Mouse (Mus musculus) cerebellum, adult 2 months (tissue): ENCODE results near the gene Entpd8. TPM values are rescaled to one million over a fixed set of nuclear protein-coding genes. Genes with fewer than 3 reads are reported as not detected.
A peak's percentile ranks its signal among the peaks of the same experiment; 100 is the strongest.

ENCODE experiments used
- DNase-seq, 2 experiments: peaks; one replicate each; pipeline ENCODE4 v3.0.0; 2021
- H3K27ac ChIP-seq: fragments of 200-500 bp; 2 replicates; pipeline ENCODE4 v1.5.1; 2012; ENCODE audit warnings: low read length, control low read depth, inconsistent platforms; ENCODE audit not compliant: insufficient read depth
- H3K27me3 ChIP-seq: fragments of 200-500 bp; 2 replicates; pipeline ENCODE4 v1.6.1; 2012; ENCODE audit warnings: inconsistent platforms, mild to moderate bottlenecking, low read length, moderate library complexity; ENCODE audit not compliant: control insufficient read depth, insufficient read depth
- H3K4me1 ChIP-seq: fragments of 200-500 bp; 2 replicates; pipeline ENCODE4 v1.6.1; 2011; ENCODE audit warnings: low read length; ENCODE audit not compliant: control insufficient read depth, insufficient read depth
- H3K4me3 ChIP-seq: fragments of 200-500 bp; replicated peaks from 2 replicates; pipeline ENCODE3; 2011; ENCODE audit warnings: mild to moderate bottlenecking, low read depth, low read length, control low read depth; ENCODE audit not compliant: insufficient read depth
- CTCF ChIP-seq: fragments of 200-500 bp; IDR thresholded peaks from 2 replicates; pipeline ENCODE4 v1.5.1; 2011; ENCODE audit warnings: low read depth, mild to moderate bottlenecking, control low read depth, low read length, moderate library complexity, borderline replicate concordance; ENCODE audit not compliant: insufficient read depth
- POLR2A ChIP-seq: fragments of 200-500 bp; IDR thresholded peaks from 2 replicates; pipeline ENCODE4 v1.6.1; 2011; ENCODE audit warnings: low read length, control low read depth, borderline replicate concordance; ENCODE audit not compliant: insufficient read depth
- WGBS: fragments of 180-500 bp; shearing (Covaris S2); methylation state at CpG from one replicate; pipeline ENCODE4 v1.1.7; 2018; 5-methylcytosine and 5-hydroxymethylcytosine counted together
- polyA plus RNA-seq: library from polyadenylated mRNA; depleted of rRNA; stranded (reverse); fragments of >200 nt; gene quantifications from 2 replicates; pipeline ENCODE4 v1.2.3, GENCODE M21; 2012

Gene Entpd8
- polyA plus RNA-seq, 1 experiment, result not detected

- Histone ChIP-seq H3K4me1 (peaks cover 12% of the 10 kb centered on the region; the same call in 1 of the 2 replicates), H3K27ac (no peak overlapping the region), H3K4me3 (peak overlapping the region; percentile 69), H3K27me3 (0 out of 2 replicates have a peak, but pooled peaks cover 1% of the 10 kb centered on the region)
- DNase-seq, result no peak
- 56% methylated on average over 21 of the region's 21 CpGs for WGBS
- TF ChIP-seq POLR2A, result no peak
- TF ChIP-seq CTCF, result no peak
Observed at GRCm38 (mm10) chr2:25055409-25056155, 24.5 kb upstream of the Entpd8 start.

GRCm38 (mm10) chr2:25058926-25059325 lies 21.2 kb upstream of the Entpd8 start:
- DNase-seq, result no peak

GRCm38 (mm10) chr2:25063523-25063922 lies 16.6 kb upstream of the Entpd8 start:
- WGBS, result 97% methylated on average over 5 of the region's 5 CpGs
- TF ChIP-seq POLR2A, result no peak
- no peak for TF ChIP-seq CTCF
- no peak overlapping the region for H3K27ac ChIP-seq
- no peak overlapping the region for H3K4me3 ChIP-seq
- no peaks in the 10 kb centered on the region for H3K4me1 ChIP-seq
- DNase-seq, result no peak
- no peaks in the 10 kb centered on the region; the same call in 1 of the 2 replicates for H3K27me3 ChIP-seq

More at GRCm38 (mm10) chr2:25058926-25059325, 21.2 kb upstream of the Entpd8 start:
- Histone ChIP-seq H3K27ac (no peak overlapping the region), H3K4me3 (no peak overlapping the region), H3K4me1 (peaks cover 4% of the 10 kb centered on the region; the same call in 1 of the 2 replicates), H3K27me3 (0 out of 2 replicates have a peak, but pooled peaks cover 1% of the 10 kb centered on the region)
- TF ChIP-seq CTCF (no peak), POLR2A (no peak)
- WGBS, result 66% methylated on average over 7 of the region's 7 CpGs

GRCm38 (mm10) chr2:25064285-25064684 lies 15.8 kb upstream of the Entpd8 start:
- Histone ChIP-seq H3K27me3 (no peaks in the 10 kb centered on the region; the same call in 1 of the 2 replicates), H3K4me1 (no peaks in the 10 kb centered on the region), H3K27ac (no peak overlapping the region), H3K4me3 (no peak overlapping the region)
- 95% methylated on average over 1 of the region's 1 CpGs for WGBS
- DNase-seq, result no peak
- no peak for TF ChIP-seq CTCF
- no peak for TF ChIP-seq POLR2A

GRCm38 (mm10) chr2:25065537-25065936 lies 14.6 kb upstream of the Entpd8 start:
- DNase-seq, result no peak
- Histone ChIP-seq H3K27me3 (no peaks in the 10 kb centered on the region; the same call in 1 of the 2 replicates), H3K27ac (no peak overlapping the region), H3K4me3 (no peak overlapping the region), H3K4me1 (no peaks in the 10 kb centered on the region)
- TF ChIP-seq POLR2A (no peak), CTCF (no peak)

- 81% methylated on average over 4 of the region's 4 CpGs for WGBS
- TF ChIP-seq POLR2A (no peak), CTCF (no peak)
- DNase-seq, result no peak
Observed at GRCm38 (mm10) chr2:25066552-25066951, 13.6 kb upstream of the Entpd8 start.

GRCm38 (mm10) chr2:25069537-25069936 lies 10.6 kb upstream of the Entpd8 start:
- no peak overlapping the region for H3K27ac ChIP-seq
- H3K4me1 ChIP-seq, result no peaks in the 10 kb centered on the region
- H3K27me3 ChIP-seq, result no peaks in the 10 kb centered on the region; the same call in 1 of the 2 replicates
- 77% methylated on average over 4 of the region's 4 CpGs for WGBS
- TF ChIP-seq CTCF, result no peak
- TF ChIP-seq POLR2A, result no peak
- no peak for DNase-seq
- H3K4me3 ChIP-seq, result no peak overlapping the region

More at GRCm38 (mm10) chr2:25066552-25066951, 13.6 kb upstream of the Entpd8 start:
- H3K27ac ChIP-seq, result no peak overlapping the region
- H3K4me3 ChIP-seq, result no peak overlapping the region
- H3K4me1 ChIP-seq, result no peaks in the 10 kb centered on the region
- no peaks in the 10 kb centered on the region; the same call in 1 of the 2 replicates for H3K27me3 ChIP-seq

GRCm38 (mm10) chr2:25072398-25072797 lies 7.7 kb upstream of the Entpd8 start:
- H3K27me3 ChIP-seq, result no peaks in the 10 kb centered on the region; the same call in 1 of the 2 replicates
- WGBS, result 91% methylated on average over 4 of the region's 4 CpGs
- no peak overlapping the region for H3K27ac ChIP-seq
- H3K4me3 ChIP-seq, result no peak overlapping the region
- no peak for TF ChIP-seq CTCF
- no peak for TF ChIP-seq POLR2A
- H3K4me1 ChIP-seq, result no peaks in the 10 kb centered on the region
- no peak for DNase-seq
